Mouse (Mus musculus) lung, postnatal 4 days (tissue): Measurements from ENCODE around the gene Fhit.
A peak's percentile ranks its signal among the peaks of the same experiment; 100 is the strongest.
"Not testable (repeated sequence)": the region's sequence is repeated elsewhere in the genome, so short reads cannot be mapped to it uniquely, and the experiment has no call there.

Source experiments
- DNase-seq, 2 experiments: peaks; one replicate each; pipeline ENCODE4 v3.0.0; 2021

Fhit gene

DNA sequence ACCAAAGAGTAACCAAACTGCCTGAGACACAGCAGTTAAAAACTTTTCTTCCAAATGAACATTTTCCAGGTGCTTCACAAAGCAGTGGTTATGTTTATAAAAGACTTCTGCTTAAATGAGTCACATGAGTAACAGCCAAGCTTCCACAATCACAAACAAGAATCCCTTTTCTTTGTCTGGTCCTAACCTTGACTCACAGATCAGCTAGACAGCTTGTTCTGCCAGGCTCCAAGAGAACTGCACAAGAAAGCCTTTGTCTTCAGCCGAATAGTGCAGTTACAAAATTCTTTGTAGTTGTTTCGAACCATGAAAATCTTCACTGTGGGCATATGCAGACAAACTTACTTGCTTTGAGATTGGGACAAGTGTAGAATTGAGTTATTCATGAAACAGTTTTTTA lies 1201.4 kb downstream of the Fhit start:
- no peak for DNase-seq

DNA sequence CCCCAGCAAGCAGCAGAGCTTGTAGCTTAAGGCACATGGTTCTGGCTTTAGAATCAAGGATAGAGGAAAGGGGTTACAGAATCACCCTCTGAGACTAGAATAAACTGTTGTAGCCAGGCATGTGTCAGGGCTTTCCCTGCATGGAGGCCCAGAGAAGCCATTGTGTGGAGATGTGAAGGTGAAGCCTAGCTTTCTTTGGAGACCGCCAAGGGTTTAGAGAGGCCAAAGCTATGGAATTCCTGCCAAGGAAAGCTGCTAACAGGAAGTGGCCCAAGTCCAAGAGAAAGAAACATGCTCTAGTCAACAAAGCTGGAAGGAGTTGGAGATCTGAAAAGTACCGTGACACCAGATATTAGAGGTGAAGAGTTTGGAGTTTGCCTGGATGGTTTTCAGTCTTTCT lies 1262.3 kb downstream of the Fhit start:
- no peak for DNase-seq

- no peak for DNase-seq
Measured at GRCm38 (mm10) chr14:9896556-9896955, 1265.3 kb downstream of the Fhit start.

GRCm38 (mm10) chr14:9852041-9852440 lies 1309.8 kb downstream of the Fhit start:
- no peak for DNase-seq

- no peak for DNase-seq
Measured at GRCm38 (mm10) chr14:9832290-9832689, 1329.5 kb downstream of the Fhit start.

DNA sequence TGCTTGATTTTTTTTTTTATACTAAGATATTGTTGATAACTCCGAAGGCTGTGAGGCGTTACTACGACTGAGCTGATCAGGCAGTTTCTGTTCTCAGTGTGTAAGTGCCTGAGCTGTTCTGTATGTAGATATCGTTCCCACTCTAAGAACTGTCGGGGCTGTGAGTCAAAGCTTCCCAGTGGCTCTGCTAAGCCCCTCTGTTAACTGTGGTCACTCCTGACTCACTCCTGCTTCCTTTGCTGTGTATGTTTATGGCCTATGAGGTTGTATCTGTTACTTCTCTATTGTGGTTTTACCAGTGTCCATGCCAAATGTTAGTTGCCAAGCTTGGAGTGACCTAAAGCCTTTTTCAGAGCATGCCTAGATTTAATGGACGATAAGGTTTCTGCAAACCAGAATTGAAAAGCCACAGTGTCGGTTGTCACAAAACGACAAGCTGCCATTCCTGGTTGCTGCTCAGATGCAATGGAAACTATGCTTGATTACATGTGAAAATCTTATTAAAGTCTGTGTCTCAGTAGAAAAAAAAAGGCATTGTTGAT lies 1333.1 kb downstream of the Fhit start:
- DNase-seq, result not testable (repeated sequence)

GRCm38 (mm10) chr14:9815963-9816362 lies 1345.9 kb downstream of the Fhit start:
- no peak for DNase-seq

GRCm38 (mm10) chr14:9811847-9812321 lies 1350.0 kb downstream of the Fhit start:
- DNase-seq, result no peak

DNA sequence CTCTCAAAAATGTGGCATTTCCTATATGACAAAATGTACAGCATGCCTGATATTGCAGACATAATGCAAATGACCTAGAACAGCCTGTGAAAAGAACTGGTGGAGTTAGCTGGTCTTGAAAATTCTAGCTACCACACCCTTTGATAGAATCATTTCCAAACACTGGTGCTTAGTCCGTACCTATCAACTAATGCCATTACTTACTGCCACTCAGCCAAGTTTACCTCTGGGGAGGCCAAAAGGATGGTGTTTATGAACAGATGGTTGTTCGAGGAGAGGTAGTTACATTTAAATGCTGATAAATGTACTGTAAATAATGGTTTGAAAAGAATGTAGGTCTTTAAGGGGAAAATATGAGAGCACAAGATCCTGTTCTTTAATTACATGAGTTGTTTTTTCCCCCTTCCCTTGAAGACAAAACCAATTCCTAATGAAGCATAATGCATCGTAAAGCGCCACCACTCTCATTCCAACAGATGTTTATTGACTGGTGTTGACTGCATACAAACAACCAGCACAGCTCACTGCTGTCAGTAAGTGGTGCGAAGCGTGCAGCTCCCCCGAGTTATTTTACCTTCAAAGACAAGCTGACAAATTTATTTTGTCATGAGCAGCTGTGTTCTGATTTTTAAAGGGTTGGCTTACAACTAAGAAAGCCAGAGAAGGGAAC lies 1350.5 kb downstream of the Fhit start:
- no peak for DNase-seq

- DNase-seq, result no peak
Measured at GRCm38 (mm10) chr14:9793403-9793802, 1368.4 kb downstream of the Fhit start.

DNA sequence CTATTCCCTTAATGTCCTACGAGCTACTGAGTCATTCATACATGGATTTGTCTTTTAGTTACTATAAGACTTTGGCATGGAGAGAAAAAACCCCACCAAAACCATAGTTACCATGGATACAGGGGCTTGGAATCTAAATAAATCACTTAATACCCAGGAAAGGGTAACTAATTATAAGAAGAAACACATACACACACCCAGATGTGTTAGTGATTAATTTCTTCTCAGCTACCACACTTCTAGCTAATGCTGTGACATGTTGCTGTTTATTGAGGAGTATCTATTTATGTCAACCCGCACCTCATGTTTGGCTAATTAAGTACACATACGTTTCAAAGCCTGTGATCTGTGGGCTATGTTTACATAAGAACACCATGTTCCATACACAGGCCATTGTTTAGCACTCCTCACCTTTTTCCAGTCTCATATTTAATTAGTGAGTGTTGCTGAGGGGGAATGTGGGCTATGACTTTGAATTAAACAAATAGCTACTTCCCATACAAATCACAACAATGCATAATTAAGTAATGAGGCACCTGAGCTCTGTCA lies 1373.4 kb downstream of the Fhit start:
- DNase-seq, result no peak

DNA sequence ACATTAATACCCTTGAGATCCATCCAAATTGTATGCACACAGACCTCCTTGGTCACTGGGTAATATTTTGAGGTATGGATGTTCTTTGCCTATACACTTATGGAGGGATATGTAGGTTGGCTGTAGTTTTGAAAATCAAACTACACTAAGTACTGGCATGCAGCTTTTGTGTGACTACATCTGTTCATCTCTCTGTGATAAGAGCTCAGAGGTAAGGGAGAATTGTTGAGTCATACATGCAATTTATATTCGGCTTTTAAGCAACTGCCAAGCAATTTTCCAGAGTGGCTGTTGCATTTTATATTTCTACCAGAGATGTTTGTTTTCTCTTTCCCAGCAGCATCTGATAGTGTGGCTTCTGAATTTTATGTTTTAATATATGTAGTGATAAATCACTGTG lies 1374.4 kb downstream of the Fhit start:
- no peak for DNase-seq

DNA sequence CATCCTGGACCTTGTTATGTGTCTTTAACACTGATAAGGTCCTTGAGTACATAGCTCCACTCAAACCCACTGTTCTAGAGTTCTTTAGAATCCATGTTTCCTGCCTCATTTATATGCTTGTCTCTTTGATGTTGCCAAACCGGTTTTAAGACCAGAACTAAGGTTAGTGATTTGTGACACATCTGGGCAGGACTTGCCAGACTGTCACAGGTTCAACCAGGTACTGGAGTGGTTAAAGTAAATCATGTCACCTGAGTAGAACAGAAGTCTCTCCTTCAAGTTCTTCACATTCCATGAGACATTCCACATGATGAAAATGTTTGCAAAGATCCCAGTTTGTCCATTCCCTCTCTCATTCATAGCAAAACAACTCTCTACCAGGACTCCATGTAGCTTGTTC lies 1376.0 kb downstream of the Fhit start:
- DNase-seq, result no peak

DNA sequence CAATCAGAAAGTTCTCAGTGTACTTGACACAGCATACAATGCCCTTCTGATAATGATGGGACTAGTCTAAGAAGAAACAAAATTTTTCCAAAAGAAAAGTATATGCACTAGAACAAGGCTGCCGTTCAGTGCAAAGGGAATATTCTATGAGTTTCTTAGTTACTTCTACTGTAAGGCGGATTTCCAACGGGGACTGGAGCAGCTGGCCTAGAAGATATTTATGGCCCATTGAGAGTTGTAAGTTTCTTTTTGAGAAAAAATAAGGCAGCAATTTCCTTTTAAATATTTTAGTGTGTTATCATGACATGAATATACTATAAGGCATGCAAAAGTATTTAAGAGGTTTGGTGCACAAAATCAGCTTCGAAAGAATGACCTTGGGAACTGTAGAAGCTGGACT lies 1410.5 kb downstream of the Fhit start:
- no peak for DNase-seq

DNA sequence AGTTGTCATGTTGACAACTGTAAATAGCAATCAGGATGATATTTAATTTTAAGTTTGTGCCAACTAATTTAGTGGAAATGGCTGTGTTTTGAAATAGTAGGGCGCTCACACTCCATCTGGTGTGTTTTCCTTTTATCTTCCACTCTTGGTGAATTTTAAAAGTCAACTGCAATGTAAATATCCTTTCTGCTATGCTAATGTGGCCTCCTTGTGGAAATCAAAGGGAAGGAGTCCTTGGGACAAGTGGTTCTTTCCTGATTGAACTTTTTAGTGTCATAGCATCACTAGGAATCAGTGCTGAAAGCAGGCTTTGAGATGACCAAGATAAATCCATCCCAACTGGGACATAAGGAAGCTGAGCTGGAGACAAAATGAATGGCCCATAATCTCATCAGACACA lies 1413.1 kb downstream of the Fhit start:
- no peak for DNase-seq

GRCm38 (mm10) chr14:9721917-9722472 lies 1439.8 kb downstream of the Fhit start:
- DNase-seq, result no peak

DNA sequence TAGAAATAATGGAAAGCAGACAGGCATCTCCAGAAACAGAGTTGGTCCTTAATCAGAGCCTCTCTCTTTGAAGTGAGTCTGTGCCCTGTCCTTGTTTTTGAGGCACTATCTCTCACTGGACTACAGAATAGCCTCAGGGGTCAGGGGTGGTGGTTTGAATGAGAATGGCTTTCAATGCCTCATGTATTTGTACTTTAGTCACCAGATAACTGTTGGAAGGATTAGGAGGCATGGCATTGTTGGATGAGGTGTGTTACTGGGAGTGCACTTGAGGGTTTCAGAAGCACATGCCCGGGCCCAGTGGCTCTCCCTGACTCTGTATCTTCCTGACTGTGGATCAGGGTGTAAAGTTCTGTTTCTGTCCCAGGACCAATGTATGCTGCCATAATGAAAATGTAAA lies 1463.2 kb downstream of the Fhit start:
- DNase-seq, result no peak

DNA sequence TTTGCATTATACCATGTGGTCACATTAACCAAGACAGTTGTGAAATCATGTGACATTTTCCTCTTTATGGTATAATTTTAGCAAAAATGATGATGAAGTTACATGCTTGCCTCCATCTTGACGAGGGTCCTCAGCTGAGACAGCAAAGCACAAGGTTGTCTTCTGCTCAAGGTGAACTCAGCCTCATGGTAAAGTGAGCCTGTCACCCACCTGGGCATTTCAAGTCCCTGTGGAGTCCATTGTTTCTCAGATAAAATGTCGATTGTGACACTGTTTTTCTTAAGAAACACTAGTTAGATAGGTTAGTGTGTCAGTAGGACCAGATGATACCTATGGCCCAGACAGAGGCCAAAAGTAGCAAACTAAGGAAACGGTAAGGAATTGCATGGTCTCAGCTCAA lies 1464.7 kb downstream of the Fhit start:
- no peak for DNase-seq

GRCm38 (mm10) chr14:9696004-9696403 lies 1465.8 kb downstream of the Fhit start:
- no peak for DNase-seq

DNA sequence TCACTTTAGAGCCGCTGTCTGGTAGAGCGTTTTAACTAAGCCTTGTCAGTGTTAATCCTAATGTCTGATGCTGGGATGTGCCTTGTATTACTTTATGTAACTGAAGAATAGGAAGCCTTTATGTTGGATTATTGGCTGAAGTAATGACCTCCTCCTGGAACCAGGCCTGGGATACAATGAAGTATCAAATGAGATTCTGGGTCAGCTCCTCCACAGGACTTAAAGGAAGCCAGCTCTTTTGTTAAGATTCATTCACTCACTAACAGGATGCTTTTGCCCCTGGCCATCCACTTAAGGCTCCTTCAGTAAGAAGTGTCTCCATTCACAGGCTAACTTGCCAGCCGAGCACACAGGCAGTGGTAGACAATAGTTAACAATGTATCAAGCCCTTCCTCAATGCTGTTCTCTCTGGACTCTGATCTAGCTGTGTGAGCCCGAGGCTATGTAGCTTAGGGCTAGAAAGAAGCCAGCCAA lies 1466.6 kb downstream of the Fhit start:
- DNase-seq, result no peak

DNA sequence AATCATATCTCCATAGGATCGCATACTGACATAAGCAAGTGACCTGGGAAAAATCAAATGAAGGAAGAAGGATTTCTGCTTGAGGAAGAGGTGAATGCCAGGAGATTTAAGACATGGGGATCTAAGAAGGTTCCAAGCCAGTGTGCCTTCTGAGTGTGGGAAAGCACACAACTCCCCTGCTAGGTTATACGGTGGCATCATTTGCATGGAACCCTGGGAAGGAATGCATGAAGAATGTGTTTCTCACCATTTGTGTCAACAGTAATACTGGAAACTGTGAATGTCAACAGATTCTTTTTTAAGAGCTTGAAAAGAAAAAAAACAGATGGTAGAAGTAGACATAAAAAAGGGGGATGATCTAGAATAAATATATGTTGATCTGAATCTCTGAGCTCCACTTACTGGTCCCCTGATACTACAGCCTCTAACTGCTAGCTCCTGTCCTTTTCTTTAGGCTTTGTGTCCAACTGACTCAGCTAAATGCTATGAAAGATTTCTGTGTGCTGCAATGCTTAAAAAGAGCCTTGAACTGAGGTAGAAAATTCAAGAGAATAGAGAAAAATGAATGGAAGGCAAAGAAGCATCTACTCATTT lies 1473.1 kb downstream of the Fhit start:
- DNase-seq, result no peak

DNA sequence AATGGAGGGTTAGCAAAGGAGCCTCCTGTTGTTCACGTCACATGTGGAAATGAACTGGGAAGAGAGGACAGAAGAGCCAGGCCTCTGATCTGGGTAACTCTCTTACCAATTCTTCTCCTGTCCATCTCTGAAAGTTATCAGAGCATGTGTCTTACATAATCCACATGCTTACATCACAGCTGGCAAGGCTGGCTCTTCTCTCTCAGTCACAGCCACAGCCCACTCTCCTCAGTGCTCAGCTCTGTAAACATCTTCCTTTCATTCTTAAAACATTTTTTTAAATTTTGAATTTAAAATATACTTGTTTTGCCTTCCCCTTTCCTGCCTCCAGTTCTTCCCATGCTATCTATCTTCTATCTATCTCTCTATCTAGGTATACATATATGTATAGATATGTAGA lies 1477.5 kb downstream of the Fhit start:
- no peak for DNase-seq

GRCm38 (mm10) chr14:9672728-9673127 lies 1489.1 kb downstream of the Fhit start:
- DNase-seq, result peak in 1 of 2 experiments; percentile 25

DNA sequence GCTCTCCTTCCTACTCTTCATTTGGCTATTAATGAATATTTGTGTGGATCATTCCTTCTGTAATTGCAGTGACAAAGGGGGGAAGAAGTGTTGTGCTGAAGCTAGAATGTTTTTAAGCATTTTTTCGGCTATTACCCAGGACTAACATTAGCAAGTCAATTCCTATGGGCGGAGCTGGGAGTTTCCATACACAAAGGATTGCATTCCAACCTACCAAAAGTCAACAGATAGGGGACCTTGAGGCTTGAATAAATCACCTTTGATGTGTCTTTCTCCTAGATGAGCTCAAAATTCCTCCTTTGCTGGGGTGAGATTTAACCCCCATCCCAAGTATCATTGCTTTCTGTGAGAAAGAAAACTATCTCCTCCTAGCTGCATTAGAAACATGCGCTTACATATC lies 1490.1 kb downstream of the Fhit start:
- DNase-seq, result no peak
